Mouse (Mus musculus) C2C12 (cell line): ENCODE results near the gene Gdf7.

Experiments
- CEBPB ChIP-seq: IDR thresholded peaks from one replicate; pipeline ENCODE4 v1.6.1; 2011; ENCODE audit warnings: low read depth, mild to moderate bottlenecking, control low read depth, moderate library complexity
- CTCF ChIP-seq: IDR thresholded peaks from one replicate; pipeline ENCODE4 v1.5.1; 2011; ENCODE audit not compliant: control insufficient read depth, insufficient read depth, insufficient read length
- MYOG ChIP-seq: IDR thresholded peaks from one replicate; pipeline ENCODE4 v1.6.1; 2011; ENCODE audit not compliant: control insufficient read depth, insufficient read length; ENCODE audit errors: extremely low read depth

DNA sequence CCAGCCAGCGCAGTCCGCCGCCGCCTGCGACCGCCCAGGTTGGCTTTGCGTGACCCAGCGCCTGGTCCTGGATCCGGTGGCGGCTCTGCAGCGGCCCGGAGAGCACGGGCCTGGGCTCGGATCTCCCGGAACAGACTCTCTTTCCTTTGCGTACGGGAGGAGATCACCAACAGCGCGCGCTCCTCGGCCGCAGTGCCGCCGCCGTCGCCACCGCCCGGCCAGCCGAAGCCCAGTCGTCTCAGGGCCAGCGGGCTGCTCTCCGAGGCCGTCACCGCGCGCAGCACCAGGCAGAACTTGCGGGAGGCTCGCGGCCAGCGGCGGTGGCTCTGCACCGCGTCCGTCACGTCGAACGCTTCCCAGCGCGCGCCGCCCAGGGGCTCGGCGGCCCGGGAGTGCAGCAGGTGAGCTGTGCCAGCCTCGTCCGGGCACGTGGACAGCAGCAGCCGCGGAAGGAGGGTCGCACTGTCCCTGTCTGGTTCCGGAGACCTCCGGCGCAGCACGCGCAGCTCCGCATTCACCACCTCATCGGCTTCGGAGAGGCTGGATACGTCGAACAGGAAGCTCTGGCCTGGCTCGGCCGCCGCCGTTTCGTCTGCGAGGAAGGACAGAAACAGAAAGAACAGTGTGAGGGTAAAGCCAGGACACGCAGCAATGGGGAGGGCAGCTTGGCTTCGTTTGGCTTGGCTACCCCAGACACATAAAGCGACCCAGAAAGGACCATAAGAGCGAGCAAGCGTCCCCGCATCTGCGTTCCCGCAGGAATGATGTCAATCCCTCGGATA, 3.2 kb downstream of the Gdf7 start:
- TF ChIP-seq CTCF (no peak), CEBPB (no peak), MYOG (no peak)
